Mouse (Mus musculus): ENCODE results near the gene Clptm1.

The Clptm1 gene

DNA sequence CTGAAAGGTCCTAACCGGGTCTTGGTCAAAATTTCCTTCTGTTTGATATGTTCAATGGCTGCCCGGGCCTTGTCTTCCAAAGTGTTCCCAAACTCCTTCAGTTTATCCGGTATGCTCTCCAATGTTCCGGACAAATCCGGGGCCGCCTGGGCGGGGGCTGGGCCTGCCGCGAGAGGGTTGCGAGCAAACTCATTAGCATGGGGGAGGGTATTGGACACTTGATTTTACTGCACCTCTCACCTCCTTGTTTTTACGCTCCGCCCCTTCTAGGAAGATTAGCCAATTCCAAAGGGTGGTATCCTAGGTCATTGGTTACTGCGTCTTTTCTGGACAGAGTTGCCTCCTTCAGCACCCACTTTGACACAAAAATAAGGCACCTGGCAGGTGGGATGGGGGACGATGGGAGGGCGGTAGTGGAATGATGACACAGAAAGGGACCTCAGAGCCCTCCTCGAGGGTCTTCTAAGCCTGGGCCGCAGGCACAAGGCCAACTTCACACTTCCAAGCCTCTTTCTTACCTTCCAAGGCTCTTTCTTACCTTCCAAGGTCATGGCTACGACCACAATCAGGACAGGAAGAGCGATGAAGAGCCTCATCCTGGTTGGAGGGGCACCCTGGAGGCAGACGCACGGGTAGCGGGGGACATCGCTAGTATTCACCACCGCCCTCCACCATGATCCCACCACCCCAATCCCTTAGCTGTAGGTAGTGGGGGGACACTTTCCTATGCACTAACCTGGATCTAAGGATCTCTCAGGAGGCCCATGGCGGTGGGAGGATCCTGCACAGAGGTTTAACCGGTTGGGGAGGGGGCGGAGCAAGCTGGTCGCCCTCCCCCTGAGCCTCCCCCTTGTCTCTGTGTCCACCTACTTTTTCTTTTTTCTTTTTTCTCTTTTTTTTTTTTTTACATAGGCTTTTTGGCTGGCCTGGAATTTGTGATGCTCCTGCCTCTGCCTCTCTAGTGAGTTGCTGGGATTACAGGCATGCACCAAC lies 27.3 kb upstream of the Clptm1 start, which contains the start of gene Apoc1:
Gene Apoc1 (minus strand): TSS at position 788 of the 993 bp plus-strand sequence.
- WGBS = 74% methylated on average over 28 of the region's 28 CpGs

DNA sequence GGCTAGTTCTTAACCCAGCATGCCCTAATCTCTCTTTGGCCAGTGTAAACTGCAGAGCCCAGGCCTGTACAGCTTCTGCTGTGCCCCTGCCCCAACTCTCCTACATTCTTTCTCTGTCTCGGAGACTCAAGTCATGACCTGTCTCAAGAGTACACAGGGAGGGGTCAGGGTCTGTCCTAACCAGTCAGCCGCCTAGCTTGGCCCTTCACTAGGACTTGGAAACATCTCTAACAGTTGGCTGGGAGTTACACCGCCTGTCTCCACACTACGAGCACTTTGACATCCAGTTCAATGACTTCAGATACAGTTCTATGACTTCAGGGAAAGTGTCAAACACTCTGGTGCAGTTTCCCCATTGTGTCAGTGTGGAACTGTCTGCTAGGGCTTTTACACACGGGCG lies 26.6 kb upstream of the Clptm1 start:
- WGBS = 87% methylated on average over 6 of the region's 6 CpGs

- 83% methylated on average over 4 of the region's 4 CpGs for WGBS
These were observed 26.0 kb upstream of the Clptm1 start for GRCm38 (mm10) chr7:19690845-19691244.

- WGBS = 91% methylated on average over 2 of the region's 2 CpGs
These were observed 23.8 kb upstream of the Clptm1 start for GRCm38 (mm10) chr7:19688611-19689010.

DNA sequence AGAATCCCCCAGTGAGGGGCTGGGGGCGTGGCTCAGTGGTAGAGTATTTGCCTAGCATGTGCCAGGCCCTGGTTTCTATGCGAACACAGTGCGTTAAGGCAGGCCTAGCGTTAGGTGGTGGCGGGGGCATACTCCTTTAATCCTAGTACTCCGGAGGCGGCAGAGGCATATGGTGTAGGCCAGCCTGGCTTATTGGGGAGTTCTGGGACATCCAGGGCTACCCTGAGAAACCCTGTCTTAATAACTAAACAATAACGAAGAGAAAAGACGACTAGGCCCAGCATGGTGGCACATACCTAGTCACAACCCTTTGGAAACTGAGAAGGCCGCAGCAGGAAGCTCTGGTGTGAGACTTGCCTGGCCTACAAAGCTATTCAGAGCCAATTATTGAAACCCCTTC lies 23.3 kb upstream of the Clptm1 start:
- WGBS = 93% methylated on average over 10 of the region's 10 CpGs

GRCm38 (mm10) chr7:19686927-19687583 lies 22.2 kb upstream of the Clptm1 start:
- WGBS = 71% methylated on average over 8 of the region's 8 CpGs

- 90% methylated on average over 6 of the region's 6 CpGs for WGBS
These were observed 21.7 kb upstream of the Clptm1 start for GRCm38 (mm10) chr7:19686521-19686920.

GRCm38 (mm10) chr7:19685374-19685773 lies 20.5 kb upstream of the Clptm1 start:
- 79% methylated on average over 4 of the region's 4 CpGs for WGBS

DNA sequence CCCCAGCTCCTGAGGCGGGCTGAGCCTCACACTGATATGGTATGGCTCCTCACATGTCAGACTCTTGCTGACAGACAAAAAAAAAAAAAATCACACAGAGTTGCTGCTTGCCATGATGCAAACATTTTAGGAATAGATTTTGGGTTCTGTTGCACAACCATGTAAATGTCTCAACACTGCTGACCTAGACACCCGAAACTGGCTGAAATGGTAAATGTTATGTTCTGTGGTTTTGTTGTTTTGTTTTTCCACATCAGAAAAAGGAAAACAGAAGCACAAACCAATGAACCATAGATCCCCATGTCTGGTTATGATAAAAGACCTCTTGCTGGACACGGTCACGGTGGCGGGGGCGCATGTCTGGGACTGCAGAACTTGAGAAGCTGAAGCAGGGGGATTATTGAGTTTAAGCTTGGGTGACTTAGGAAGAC lies 19.0 kb upstream of the Clptm1 start:
- WGBS = 95% methylated on average over 6 of the region's 6 CpGs

DNA sequence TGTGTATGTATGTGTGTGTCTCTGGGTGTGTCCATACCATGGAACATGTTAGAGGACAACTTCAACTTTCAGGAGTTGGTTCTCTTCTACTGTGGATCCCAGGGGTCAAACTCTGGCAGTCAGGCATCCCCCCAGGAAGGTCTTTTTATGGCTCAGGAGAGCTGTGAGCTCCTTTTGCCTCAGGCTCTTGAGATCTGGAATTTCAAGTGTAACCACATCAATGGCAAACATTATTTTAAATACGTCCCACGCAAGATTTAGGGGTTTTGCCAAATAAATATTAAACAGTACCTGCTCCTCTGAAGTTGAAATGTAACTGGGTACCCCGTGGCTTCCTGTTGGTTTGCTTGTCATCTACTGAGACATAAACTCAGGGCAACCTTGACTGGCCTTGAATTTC lies 18.1 kb upstream of the Clptm1 start:
- 89% methylated on average over 3 of the region's 3 CpGs for WGBS

DNA sequence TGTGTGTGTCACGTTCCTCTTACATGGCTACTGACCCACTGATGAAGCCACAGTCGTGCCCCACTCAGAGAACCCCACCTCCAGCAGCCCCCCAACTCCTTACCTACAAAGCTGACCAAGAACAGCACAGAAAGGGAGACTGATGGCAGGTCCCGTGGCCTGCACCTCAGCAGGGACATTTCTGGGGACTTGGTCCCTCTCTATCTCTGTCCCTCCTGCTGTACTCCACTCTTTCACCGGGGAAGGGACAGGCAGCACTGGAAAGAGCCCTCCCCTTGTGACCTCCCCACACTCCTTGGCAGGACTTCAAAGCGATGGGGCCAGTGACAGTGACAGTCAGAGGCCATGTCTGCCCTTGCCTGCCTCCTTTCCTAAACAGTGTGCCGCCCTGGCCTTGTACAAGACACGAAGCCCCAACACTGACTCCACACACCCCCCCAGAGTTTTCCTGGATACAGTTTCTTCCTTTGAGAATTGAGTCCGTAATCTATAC lies 16.4 kb upstream of the Clptm1 start, which contains the start of the genes Gm44805 and Apoc4:
Gene Gm44805 (minus strand): TSS at position 222 of the 493 bp plus-strand sequence.
Gene Apoc4 (minus strand): TSS at position 278 of the 493 bp plus-strand sequence.
- 62% methylated on average over 8 of the region's 8 CpGs for WGBS

DNA sequence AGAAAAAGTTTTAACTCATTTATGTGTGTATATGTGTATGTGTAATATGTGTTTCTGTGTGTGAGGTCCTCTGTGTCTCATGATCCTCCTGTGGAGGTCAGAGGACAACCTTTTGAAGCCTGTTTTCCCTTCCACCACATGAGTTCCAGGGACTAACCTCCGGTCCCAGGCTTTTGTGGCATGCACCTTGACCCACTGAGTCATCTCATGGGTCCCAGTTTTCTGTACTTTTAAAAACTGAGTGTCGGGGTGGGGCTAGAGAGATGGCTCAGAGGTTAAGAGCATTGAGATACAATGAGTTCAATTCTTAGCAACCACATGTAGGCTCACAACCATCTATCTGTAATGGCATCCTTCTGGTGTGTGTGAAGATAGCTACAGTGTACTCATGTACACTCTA lies 15.9 kb upstream of the Clptm1 start:
- 88% methylated on average over 2 of the region's 2 CpGs for WGBS

GRCm38 (mm10) chr7:19678901-19679300 lies 14.1 kb upstream of the Clptm1 start:
- 95% methylated on average over 3 of the region's 3 CpGs for WGBS

DNA sequence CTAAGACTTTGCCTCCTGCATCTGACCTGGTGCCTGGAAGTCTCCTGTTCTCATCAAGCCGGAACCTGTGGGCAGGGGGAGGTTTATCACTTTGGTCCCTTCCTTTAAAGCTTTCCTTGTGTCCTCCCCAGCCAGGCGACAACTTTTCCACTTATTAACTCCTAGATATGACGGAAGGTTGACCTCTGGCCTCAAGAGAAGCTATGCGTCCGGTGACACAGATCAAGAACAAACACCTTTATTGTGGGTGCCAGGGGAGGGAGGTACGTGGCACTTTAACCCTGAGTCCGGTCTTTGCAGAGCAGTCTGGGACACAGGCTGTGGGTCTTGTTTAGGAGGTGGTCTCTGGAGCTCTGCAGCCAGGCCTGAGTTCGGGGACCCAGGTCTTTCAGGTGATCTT lies 13.0 kb upstream of the Clptm1 start, which contains the start of gene Apoc2:
Gene Apoc2 (minus strand): TSS at position 70 of the 400 bp plus-strand sequence.
- 92% methylated on average over 8 of the region's 8 CpGs for WGBS

- 93% methylated on average over 1 of the region's 1 CpGs for WGBS
These were observed 11.8 kb upstream of the Clptm1 start for GRCm38 (mm10) chr7:19676662-19677061.

DNA sequence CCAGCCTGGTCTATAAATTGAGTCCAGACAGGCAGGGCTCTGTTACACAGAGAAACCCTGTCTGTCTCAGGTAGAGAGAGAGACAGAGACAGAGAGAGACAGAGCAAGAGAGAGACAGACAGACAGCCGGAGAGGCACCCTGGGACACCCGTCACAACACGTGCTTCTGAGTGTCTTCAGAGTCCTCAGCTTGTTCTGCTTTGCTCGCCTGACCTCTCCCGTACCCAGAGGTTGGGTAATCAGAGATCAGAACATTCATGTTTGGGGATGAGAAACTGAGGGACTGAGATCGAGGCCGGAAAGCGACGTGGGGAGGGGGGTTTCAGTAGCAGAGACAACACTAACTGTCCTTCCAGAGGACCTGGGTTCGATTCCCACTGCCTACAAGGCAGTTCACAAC lies 11.0 kb upstream of the Clptm1 start:
- 84% methylated on average over 10 of the region's 10 CpGs for WGBS

DNA sequence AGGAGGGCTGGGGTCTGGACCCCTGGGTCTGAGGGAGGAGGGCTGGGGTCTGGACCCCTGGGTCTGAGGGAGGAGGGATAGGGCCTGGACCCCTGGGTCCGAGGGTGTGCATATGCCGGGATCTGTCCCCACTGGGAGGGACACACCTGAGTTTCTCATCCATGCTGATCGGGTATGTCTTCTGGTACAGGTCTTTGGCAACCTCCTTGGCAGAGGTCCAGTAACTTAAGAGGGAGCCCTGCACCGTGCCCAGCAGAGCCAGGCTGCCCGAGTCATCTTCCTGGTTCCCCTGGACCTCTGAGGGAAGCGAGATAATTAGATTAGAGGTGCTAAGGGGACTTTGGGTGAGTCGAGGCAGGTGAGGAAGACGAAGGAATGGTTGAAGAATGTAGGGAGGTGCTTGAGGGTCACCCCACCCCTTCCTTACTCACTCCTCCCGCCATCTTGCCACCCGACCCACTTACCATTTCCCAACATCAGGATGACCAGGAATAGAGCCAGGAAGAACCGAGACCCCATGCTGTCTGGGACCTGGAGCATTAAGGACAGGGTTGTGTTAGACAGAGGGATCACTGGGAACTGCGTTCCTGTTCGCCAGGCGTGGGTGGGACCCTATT lies 8.4 kb upstream of the Clptm1 start:
- WGBS = 65% methylated on average over 14 of the region's 14 CpGs

DNA sequence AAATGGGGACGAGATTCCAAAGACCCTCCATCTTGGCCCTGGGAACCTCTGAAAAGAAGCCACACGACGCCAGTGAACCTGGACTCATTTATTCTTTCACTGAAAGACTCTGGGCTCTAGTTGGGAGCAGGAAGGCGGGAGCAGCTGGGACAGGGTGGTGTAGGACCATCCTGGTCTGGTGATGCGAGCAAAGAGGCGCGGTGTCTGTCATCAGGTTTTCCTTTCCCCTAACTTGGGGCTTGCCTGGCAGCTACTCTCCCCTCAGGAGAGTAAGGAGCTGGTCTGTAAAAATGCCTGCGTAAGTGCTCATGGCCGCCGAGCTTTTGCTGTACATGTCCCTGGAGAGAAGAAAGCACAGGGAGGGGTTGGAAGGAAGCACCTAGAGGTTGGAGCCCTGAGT lies 6.7 kb upstream of the Clptm1 start:
- WGBS = 76% methylated on average over 10 of the region's 10 CpGs

DNA sequence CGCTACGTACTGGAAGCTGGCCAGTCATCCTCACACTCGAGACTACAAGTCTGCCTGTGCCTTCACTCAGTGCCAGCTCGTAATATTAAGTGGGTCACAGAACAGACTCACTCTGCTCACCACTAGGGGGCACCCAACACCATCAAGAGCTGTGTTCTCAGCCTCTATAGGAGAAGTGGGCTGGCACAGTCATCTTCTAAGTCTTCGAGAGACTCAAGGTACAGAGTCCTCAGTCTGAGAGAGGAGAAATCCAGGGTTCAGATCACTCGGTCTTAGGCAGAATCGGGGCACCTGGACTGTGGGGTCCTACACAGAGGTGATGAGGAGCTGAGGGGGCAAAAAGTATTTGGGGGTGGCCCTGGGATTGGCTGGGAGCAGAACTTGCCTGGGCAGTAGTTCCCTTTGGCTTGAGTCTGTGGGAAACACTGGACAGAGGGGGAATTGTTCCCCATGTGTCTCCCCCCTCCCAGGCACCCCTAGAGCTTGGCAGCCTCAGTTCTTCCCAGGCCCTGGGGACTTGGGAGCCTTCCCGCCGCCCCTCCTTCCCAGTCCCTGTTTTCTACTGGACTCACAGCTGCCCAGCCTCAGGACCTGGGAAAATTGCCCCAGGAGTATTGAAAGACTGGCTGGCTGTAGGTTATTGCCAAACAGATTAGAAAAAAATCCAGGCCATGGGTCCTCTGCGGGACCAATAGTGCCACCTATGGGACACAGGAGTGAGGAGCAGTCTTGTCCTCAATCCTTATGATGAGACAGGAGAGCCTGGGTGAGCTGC lies 4.3 kb upstream of the Clptm1 start:
- 3% methylated on average over 10 of the region's 10 CpGs for WGBS

DNA sequence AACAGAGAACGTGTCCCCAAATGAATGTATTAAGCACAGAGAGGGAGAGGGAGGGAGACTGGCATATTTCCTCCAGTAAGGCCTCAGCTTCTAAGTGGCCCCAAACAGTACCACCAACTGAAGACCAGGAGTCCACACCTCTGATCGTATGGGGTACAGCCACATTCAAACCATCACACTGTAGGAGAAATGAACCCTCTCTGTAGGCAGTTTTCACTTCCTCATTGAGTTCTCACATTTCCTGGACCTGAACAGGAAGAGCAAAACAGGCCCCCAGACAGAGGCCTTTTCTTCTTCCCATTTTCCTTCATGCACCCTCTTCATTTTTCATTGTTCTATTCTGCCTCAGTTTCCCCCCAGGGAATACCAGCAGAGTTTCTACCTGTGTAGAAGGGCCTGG lies 2.6 kb upstream of the Clptm1 start:
- WGBS = 65% methylated on average over 2 of the region's 2 CpGs

- 52% methylated on average over 3 of the region's 3 CpGs for WGBS
These were observed 1.9 kb upstream of the Clptm1 start for GRCm38 (mm10) chr7:19666750-19667149.
